Mouse (Mus musculus): ENCODE results near the gene Foxo1. TPM values are rescaled to one million over a fixed set of nuclear protein-coding genes. Genes with fewer than 3 reads are reported as not detected.

Foxo1 gene
- total RNA-seq, 2 experiments from 2014 or later: 22.1 to 22.9 TPM

DNA sequence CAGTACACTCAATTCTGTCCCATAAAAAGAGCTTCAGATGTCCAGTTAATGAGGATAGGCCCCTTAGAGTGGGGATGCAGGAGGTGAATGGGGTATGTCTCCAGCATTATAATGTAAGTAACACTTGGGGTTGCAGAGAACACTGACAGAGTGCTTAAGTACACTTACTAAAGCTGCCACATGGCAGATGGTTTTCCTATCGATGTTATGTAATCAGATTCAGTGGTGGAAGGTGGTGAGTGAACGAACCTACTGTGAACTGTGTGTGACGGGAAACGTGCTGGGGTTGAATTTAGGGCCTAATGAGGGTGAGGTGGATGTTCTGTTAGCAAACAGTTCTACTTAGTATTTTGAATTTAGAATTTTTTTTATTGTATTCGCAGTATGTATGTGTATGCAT lies 35.2 kb downstream of the Foxo1 start:
- DNase-seq (ENCODE audit: low spot score in 2 of 2): no peak

DNA sequence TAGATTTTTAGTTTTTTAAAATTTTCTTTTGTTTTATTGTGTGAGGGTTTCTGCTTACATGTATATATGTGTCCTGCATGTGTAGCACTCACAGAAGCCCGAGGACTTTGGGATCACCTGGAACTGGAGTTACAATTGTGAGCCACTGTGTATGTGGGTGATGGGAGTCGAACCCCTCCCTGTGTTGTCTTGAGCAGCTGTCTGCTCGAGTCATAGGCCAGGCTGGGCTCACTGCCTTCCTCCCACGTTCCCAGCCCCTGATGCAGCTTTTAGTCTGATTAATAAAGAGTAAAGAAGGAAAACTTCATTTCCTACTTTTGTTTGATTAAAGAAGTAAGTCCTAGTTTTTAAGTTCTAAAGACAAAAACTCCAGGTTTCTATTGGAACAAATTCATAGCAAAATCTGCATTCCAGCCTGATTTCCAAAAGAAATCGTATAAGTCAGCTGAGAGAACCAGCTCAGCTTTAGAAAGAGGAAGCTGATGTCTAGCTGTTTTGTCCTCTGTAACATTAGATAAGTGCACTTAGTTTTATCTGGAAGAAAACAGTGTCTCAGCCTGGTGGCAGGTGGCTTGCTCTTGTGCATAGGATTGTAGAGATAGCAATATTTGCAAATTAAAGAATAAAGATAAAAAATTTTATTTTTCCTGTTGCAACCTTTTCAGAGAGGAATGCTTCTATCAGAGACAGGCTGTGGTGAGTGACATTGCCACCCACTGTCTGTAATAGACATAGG lies 40.6 kb downstream of the Foxo1 start:
- DNase-seq (ENCODE audit: low spot score in 2 of 2): no peak

DNA sequence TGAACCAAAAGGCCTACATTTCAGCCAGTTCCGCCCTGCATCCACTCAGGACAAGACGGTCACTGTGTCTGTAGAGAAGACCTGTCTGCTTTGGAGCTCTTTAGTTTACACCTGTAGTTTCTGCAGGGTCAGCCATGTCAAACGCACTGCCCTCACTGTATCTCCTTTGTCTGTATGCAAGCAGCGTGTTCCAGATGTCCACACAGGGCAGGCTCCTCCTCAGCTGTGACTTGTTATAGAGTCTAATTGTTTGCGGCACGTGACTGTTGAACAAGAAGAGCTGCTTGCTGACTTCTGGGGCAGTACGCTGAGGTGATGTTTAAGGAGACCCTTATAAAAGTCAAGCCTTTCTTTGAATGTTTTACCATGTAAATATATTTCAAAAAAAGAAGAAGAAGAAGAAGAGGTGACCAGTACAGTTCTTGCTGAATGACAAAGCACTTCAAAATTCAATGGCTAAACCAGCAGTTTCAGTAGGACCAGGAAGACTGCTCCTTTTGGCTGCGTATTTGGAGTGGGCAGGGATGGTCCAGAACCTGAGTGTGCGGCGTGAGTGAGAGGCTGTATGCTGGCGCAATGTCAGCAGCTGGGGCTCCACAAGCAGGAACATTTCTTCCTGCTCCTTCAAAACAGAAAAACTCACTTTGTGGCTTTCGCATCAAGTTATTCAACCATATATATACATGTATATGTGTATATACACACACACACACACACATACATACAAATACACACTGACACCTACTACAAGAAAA lies 52.6 kb downstream of the Foxo1 start:
- DNase-seq (ENCODE audit: low spot score in 2 of 2): no peak

DNA sequence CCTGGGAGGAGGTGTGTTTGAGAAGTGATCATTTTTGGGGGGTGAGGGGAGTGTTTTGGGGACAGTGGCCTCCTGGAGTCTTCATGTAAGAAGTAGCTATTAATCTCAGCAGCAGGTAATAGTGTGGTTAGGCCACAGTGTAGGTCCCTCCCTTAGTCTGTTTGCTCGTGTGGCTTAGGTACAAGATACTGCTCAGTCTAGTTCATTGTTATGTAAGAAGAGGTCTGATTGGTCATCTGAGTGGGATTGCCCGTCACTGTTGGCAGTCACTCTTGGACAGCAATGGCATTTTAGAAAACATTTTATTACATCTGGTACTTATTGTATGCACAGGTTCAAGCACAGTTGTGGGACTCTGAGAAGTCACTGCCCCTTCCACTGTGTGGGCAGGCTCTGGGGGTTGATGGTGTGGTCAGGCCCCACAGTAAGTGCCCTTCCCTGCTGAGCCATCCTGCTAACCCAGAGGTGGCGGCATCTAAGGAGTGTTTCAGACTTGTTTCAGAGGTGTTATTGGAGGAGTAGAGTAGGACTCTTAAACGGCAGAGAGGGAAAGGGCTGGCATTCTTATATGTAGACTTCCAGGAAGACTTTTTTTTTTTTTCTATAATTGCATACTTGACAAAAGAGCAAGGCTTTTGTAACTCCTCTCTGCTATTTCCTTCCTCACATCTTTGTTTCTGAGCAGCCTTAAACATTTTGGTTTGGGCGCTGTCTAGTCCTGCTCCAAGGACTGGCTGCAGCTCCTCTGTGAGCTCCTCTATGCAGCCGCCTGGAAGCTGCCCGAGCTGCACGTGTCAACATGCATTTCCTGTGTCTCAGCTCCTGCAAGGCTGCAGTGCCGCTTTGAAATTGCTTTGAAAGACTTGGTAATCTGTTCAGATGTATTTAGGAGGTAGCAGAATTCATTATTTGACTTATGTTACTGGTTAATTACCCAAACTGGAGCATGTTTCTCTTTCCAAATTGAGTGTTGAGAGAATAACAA lies 54.6 kb downstream of the Foxo1 start:
- DNase-seq (ENCODE audit: low spot score in 2 of 2): no peak

DNA sequence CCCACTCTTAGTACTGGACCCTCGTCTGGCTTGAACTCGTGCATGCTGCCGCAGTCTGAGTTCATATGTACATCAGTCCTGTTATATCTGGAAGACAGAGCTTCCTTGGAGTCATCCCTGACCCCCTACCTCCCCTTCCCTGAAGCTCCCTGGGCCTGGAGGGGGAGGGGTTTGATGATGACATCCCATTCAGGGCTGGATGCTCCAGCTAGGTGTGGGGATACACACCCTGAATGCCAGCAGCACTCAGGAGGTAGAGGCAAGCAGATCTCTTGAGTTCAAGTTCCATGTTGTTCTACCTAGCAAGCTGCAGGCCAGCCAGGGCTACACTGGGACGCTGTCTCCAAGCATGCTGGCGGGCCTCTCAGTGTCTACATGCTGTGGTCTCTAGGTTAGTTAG lies 56.9 kb downstream of the Foxo1 start:
- no peak for DNase-seq (ENCODE audit: low spot score in 2 of 2)

DNA sequence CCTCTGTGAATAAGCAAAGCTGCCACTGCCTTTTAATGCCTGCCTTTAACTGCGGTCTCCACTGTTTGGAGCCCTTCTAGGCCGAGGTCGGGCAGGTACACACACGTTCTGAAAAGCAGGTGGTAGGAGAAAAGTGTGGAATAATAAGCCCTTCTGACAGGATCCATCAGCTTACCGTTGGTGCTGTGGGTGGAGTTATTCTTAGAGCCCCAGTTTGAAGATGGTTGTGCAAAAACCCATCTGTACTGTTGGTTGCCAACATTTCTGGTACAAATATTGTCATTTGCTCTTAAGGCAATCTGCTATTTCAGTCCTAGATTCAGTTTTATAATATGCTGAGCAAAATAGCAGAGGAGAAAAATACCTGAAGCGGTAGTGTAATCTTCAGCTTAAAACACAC lies 58.6 kb downstream of the Foxo1 start:
- DNase-seq (ENCODE audit: low spot score in 2 of 2): peak; percentile 30 to 72

DNA sequence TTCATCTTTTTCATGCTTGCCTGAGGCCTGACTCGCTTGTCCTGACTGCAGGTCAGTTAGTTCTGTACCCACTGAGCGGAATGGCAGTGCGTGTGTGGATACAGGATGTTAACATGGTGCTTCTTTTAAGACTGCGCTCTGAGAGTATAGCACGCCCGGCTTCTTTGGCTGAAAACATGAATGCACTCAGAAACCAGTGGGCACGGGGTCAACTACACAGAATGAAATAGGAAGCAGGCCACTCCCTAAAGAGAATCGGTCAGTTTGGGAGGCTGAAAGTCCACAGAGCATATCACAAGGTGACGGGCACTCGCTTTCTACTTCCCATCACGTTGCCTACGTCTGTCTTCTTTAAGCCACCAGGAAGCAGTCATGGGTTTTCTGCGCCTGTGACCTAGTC lies 59.0 kb downstream of the Foxo1 start:
- no peak for DNase-seq (ENCODE audit: low spot score in 2 of 2)

DNA sequence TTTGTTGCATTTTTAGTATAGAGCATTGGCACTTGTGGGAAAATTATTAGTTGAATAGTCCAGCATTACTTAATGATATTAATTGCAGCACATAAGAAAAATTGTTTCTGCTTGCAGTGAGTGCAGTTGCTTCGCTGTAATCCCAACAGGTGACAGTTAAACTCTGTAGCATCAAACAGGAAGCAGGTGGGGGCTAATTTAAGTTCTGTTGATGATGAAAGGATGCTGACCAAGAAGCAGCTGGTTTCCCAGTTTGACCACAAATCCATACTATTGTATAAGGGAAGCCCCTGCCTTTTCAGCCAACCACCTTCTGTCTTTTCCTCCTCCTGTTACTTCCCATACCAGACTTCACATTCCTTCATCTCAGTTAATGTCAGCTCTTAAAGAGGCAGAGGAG lies 63.6 kb downstream of the Foxo1 start:
- no peak for DNase-seq (ENCODE audit: low spot score in 2 of 2)

DNA sequence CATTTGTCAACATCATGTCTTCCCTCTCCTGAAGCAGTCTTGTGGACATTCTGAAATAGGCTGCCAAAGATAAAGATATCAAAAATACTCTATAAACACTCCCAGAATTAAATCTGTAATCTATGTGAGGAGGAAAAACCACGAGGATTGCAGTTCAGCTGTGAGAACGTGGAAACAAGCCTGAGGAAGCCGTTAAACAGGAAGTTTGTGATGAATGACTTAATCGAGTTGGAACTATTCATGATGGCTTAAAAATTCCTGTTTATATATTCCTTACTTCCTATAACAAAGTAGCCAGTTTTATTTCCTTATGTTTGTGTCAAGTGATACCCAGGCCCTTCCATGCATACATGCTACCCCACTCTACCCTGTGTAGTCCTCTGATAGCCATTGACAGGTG lies 70.6 kb downstream of the Foxo1 start:
- no peak for DNase-seq (ENCODE audit: low spot score in 2 of 2)

DNA sequence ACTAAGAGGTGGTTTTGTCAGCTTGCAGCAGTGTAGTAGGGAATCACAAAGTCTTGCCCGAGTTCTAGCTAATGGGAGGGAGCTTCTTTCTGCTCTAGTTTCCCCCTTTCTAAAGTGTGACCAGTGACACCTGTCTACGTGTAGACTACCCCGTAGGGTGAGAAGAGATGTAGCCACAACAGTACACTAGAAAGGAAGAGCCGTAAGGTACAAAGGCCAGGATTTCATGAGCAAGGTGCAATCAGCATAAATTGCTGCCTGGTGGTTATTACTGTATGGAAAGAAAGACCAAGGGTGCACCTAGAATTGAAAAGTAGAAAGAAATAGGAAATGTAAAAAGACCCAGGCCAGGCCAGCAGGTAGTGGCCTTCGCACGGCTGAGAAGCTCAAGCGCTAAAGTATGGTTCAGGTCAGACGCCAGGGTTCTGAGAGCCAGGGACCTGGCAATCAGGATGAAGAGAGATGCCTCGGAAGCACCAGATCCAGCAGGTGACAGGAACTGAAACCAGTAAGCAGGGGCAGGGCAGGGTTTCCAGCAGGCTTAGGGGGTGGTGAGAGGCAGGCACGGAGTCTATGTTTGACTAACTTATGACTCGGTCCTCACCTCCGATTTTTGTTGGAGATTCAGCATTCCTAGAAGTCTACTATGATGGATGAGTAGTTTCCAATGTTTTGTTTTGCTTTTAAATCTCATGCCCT lies 72.3 kb downstream of the Foxo1 start:
- DNase-seq (ENCODE audit: low spot score in 2 of 2): no peak

DNA sequence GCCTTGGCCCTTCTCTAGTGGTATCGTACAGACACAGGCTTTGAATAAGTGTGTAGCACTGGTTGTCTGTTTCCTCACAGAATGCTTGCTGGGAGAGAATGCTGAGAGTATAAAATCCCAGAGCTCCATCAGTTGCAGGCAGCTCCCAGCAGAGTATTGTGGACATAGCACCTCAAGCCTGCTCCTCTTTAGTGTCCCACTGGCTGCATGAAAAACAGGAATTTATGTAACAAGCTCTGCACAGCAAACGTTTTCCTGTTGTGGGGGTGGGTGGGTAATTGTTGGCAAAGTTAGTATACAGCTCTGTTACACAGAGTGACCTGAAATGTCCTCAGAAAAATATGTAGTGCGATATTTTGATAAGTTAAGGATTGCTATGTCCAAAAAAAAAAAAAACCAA lies 74.1 kb downstream of the Foxo1 start:
- no peak for DNase-seq (ENCODE audit: low spot score in 2 of 2)

DNA sequence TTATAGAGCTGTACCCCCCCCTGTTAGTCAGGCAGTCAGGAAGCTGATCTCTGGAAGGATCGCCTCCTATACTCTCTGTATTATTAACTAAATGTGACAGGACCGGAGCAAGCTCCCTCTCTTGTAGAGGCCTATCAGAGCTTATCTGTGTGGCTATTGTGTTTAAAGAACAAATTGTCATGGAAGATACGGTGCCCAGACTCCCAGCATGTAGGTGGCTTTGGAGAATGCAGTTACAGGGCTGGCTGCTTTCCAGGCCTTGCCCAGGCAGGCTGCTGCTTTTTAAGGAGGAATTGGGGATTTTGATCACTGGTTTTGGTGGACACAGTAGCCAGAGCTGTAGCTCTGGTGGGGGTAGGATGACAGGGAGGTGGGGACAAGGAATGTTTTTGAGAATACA lies 74.7 kb downstream of the Foxo1 start:
- no peak for DNase-seq (ENCODE audit: low spot score in 2 of 2)

DNA sequence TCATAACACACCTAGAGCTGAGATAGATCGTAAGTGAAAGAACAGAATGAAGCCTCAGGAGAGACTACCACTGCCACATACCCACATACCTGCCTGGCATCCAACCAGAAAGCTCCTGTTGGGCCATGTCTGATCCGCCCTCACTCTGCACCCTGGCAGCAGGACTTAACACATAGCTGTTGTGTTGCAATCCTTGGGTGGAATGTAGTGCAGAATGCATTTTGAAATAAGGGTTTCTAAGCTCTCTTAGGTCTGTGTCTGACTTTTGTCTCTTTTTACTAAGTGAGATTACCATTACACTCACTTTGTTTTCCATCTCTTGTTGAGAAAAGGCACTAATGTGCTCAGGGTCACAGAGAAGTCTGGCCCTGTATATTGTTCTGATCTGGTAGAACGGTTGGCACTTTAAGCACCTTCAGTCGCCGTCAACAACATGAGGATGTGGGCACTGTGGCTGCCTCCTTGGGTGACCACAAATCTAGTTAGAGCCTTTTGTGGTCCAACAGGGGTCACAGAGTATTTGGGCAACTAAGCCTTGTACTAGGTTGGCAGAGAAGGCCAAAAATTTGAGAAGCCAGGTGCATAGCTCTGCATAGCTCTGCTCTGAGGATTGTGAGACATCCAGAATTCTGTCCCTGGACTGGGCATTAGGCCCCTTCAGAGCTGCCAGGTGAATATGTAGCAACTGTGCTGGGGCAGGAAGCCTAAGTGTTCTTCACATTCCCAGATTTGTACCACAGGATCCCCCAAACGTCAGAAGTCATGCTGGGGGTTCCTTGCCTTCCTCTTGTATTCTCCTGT lies 75.3 kb downstream of the Foxo1 start:
- DNase-seq (ENCODE audit: low spot score in 2 of 2): no peak

DNA sequence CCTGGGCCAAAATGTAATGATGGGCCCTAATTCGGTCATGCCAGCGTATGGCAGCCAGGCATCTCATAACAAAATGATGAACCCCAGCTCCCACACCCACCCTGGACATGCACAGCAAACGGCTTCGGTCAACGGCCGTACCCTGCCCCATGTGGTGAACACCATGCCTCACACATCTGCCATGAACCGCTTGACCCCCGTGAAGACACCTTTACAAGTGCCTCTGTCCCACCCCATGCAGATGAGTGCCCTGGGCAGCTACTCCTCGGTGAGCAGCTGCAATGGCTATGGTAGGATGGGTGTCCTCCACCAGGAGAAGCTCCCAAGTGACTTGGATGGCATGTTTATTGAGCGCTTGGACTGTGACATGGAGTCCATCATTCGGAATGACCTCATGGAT lies 77.7 kb downstream of the Foxo1 start:
- DNase-seq (ENCODE audit: low spot score in 2 of 2): no peak

DNA sequence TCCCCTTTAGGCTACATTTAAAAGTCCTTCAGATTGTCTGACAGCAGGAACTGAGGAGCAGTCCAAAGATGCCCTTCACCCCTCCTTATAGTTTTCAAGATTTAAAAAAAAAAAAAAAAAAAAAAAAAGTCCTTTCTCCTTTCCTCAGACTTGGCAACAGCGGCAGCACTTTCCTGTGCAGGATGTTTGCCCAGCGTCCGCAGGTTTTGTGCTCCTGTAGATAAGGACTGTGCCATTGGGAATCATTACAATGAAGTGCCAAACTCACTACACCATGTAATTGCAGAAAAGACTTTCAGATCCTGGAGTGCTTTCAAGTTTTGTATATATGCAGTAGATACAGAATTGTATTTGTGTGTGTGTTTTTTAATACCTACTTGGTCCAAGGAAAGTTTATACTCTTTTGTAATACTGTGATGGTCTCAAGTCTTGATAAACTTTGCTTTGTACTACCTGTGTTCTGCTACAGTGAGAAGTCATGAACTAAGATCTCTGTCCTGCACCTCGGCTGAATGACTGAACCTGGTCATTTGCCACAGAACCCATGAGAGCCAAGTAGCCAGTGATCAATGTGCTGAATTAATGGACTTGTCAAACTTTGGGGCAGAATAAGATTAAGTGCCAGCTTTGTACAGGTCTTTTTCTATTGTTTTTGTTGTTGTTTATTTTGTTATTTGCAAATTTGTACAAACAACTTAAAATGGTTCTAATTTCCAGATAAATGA lies 79.0 kb downstream of the Foxo1 start:
- no peak for DNase-seq (ENCODE audit: low spot score in 2 of 2)

DNA sequence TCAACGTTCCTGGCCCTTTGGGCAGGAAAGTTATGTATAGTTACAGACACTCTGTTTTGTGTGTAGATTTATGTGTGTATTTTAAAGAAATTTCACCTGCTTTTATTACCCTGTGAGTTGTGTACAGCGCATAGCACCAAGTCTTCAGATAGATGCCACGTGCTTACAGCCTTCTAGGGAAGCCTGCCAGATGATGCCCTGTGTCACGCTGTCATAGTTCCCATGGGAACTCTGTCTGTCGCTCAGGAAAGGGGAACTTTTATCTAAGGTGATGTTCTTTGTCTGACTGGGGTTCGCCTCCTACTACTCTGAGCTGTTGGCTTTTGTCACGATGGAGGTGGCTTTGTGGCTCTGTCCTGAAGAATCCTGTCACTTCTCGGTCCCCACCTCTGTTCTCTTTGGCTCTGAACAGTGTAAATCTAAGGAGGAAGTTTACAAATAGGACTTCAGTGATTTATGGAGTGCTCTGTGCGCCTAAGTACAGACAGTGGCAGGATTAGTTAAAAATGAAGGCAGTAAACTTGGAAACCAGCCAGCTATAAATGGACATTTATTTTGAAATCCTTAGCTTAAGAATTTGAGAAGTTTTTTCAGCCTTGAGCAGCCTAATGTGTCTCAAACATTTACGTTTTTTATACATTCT lies 80.0 kb downstream of the Foxo1 start:
- no peak for DNase-seq (ENCODE audit: low spot score in 2 of 2)

DNA sequence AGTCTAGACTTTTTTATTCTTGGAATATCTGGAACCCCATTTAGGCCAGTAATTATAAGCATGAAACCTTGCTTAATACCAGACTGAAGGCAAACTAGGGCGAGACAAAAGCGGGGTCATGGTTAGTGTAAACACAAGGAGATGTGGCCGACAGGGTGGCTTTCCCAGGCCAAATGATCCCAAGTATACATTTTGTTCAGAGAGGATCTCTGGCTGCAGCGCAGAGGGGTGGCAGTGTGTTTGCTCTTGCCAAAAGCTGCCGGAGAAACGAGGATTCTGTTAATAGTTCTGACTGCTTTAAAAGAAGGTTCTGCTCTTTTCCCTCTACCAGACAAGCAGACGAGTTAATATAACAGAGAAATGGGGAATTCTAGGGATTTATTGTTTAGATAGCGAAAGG lies 82.5 kb downstream of the Foxo1 start:
- DNase-seq (ENCODE audit: low spot score in 2 of 2): no peak

DNA sequence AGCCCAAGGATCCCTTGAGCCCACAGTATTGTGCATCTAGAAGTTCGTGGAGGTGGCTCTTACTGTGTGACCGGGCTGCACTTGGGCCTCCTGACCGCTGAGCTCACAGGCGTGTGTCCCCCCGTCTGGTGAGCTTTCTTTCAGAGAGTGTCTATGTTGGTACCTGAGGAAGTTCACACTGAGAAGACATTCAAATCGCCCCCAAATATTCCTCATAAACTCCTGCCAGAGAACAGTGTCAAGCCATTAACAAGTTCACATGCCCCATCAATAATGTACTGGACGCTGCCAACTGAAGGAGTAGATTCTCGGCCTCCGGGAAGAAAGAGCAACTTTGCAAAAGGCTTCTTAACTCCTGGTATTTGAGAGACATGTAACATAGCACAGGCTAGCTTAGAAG lies 83.8 kb downstream of the Foxo1 start:
- DNase-seq (ENCODE audit: low spot score in 2 of 2): no peak

DNA sequence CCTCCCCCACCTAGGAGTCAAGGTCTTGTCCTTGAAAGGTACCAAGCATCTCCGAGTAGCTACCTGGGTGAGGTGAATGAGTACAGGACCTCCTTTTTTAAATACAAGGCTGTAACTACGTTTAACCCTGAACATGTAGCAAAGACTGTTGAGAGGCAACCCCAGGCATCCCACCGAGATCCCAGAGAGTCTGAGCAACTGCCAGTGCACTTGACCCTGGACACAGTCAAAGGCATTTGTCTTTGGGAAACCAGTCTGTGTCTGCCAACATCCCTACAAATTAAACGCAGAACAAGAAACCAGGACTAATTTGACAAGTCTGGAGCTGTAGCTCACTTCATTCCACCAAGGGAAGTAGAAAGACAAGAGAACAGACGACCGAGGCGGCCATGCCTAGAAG lies 86.1 kb downstream of the Foxo1 start:
- no peak for DNase-seq (ENCODE audit: low spot score in 2 of 2)

Measured in layer of hippocampus, postnatal 14 days (tissue).